Mouse (Mus musculus): Measurements from ENCODE around the gene Magi1.
A peak's percentile ranks its signal among the peaks of the same experiment; 100 is the strongest.
"Not testable (repeated sequence)": the region's sequence is repeated elsewhere in the genome, so short reads cannot be mapped to it uniquely, and the experiment has no call there.

Magi1 gene

GRCm38 (mm10) chr6:93717826-93718375 lies 565.8 kb downstream of the Magi1 start:
- no peak for DNase-seq

- no peak for DNase-seq
Observed at GRCm38 (mm10) chr6:93716686-93717625, 566.8 kb downstream of the Magi1 start.

GRCm38 (mm10) chr6:93715181-93716180 lies 568.2 kb downstream of the Magi1 start:
- no peak for DNase-seq

GRCm38 (mm10) chr6:93704350-93704749 lies 579.4 kb downstream of the Magi1 start:
- DNase-seq, result no peak

- no peak for DNase-seq
Observed at GRCm38 (mm10) chr6:93699436-93699835, 584.3 kb downstream of the Magi1 start.

- DNase-seq, result no peak
Observed at GRCm38 (mm10) chr6:93697956-93698355, 585.8 kb downstream of the Magi1 start.

GRCm38 (mm10) chr6:93678766-93679165 lies 605.0 kb downstream of the Magi1 start:
- DNase-seq, result no peak

- DNase-seq, result no peak
Observed at GRCm38 (mm10) chr6:93666731-93667130, 617.0 kb downstream of the Magi1 start.

- DNase-seq, result no peak
Observed at GRCm38 (mm10) chr6:93665056-93665805, 618.5 kb downstream of the Magi1 start.

- no peak for DNase-seq
Observed at GRCm38 (mm10) chr6:93661139-93661538, 622.6 kb downstream of the Magi1 start.

- DNase-seq, result no peak
Observed at GRCm38 (mm10) chr6:93659534-93659933, 624.2 kb downstream of the Magi1 start.

GRCm38 (mm10) chr6:93657187-93657974 lies 626.3 kb downstream of the Magi1 start:
- DNase-seq, result peak; percentile 77

- DNase-seq, result peak; percentile 52
Observed at GRCm38 (mm10) chr6:93648581-93649230, 635.0 kb downstream of the Magi1 start.

- DNase-seq, result not testable (repeated sequence)
Observed at GRCm38 (mm10) chr6:93629735-93630291, 653.9 kb downstream of the Magi1 start.

- DNase-seq, result no peak
Observed at GRCm38 (mm10) chr6:93627200-93627599, 656.5 kb downstream of the Magi1 start.

Measured in kidney, postnatal 10 days (tissue).